Mouse (Mus musculus): ENCODE measurements around the gene Tns3.

Tns3 gene

DNA sequence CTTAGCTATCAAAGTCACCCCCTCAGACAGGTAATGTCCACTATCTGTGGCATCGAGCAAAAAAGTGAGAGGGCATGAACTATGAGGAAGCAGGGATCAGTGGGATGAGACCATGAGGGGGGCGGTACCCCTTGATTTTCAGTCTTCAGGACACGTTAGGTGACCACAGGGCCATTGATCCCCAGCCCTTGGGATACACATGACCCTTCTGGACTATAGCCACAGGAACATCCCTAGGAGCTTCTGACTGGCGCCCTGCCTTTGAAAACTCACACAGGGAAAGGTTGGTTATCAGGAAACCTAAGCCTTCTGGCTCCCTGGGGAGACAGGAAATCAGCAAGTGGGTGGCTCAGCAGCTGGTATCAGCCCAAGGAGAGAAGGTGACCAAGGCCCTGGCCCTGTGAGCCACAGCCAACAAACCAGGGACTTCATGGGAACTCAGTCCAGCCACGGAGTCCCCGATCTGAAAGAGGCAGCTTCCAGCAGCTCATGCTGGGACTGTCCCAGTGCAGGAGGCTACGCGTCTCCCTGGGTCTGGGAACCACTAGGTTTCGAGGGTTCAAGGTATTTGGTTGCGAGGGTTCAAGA, 12.8 kb downstream of the Tns3 start:
- no peak for DNase-seq (ENCODE audit: low read depth, low spot score)

DNA sequence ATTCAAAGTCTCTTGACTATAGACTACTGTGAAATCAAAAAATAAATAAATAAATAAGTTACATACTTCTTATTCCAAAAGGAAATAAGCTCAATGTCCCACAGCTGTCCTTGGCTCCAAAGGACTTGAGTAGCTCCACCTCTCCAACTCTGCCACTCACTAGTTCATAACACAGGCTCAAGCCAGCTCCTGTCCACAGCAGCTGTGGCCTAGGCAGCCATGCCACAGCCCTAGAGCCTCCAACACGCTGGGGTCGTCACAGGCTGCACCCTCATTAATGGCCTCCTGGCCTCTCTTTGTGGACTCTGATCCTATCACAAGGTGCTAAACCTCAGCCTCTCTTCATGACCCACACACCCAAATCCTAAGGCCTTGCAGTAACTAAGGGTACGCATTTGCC, 18.7 kb downstream of the Tns3 start:
- DNase-seq (ENCODE audit: low read depth, low spot score): no peak

DNA sequence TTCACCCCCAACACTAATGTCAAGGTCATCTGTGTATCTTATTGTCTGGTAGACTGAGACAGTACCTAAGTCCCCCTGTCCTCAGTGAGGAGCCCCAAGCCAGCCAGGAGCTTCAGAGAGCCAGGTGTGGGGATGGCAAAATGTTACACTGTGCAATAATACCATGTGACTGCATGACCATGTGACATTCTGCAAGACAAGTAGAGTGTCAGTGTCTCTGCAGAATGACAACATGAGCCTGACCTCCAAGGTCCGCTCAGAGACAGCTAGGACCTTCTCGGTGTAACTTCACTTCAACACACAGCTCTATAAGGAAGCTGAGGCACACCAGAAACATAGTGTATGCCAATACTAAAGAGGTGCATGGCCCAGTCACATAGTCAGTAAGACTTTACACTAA, 20.1 kb downstream of the Tns3 start:
- no peak for DNase-seq (ENCODE audit: low read depth, low spot score)

DNA sequence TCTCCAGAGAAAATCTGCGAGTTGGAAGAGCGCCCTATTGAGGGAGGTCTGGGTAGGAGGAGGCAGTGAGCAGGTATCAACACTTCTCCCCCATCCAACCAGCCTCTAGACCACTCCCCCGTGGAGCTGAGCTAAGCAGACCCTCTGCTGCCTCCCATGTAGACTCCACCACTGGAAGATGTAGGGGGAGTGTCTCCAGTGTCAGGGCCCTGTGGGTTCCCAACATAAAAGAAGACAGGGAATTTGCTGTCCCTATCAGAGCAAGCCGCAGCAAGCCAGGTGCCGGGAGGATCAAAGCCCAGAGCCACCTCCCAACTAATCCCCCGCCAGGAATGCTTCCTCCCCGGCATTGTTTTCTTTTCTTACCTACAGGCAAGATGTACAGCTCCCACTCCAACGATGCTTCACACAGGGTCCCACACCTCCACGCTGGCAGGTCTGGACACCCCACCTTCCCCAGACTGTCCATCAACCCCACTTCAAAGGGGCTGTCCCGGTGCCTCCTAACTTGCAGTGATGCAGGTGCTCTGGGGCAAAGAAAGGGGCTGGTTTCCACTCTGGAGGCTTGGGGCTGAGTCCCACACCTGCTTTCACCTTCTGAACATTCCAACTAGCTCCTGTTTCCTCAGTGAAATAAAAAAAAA, 22.6 kb downstream of the Tns3 start:
- no peak for DNase-seq (ENCODE audit: low read depth, low spot score)

DNA sequence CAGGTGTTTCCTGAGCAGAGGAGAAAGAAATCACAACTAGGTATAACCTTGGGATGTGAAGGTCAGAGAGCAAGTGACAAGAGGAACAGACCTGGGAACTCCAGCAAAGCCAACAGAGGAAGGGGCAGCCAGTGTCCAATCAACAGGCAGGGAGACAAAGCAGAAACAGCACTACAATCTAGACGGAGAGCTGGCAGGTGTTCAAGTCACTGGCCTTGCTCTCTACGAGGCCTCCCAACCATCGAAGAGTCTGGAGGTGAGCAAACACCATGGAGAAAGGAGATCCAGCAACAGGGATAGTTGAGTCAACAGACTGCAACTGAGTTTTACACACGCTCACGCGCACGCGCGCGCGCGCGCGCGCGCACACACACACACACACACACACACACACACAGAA, 24.6 kb downstream of the Tns3 start:
- no peak for DNase-seq (ENCODE audit: low read depth, low spot score)

DNA sequence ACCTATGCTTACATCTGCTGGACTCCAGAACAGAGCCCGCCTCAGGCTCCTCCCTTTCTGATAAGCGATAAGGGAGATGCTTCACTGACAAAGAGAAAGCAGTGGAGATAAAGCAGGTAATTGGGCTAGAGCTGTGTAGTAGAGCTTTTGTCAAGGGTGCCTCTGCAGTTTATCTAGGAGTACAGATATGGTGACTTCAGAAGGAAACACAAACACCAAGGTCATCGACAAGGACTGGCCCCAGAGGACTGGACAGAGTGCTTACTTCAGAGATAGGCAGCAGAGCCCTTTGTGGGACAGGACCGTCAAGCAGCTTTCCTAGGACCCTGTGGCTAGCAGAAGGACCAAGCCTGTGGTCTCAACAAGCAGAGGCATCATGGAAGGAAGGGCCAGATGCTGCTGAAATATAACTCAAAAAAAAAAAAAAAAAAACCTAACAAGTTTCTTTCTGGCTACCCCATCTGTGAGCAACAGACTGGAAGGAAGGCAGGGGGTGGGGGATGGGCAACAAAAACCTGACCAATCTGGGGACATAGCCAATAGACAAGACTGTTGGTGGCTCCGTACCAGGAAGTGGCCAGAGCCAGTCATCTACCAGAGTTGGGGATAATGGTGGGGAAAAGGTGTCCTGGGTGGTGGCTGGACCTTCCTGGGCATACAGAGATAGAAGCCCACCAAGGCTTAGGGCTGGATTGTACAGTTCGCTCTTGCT, 25.2 kb downstream of the Tns3 start:
- DNase-seq (ENCODE audit: low read depth, low spot score): no peak

GRCm38 (mm10) chr11:8637469-8638447, 26.6 kb downstream of the Tns3 start:
- DNase-seq (ENCODE audit: low read depth, low spot score): no peak

- DNase-seq (ENCODE audit: low read depth, low spot score): no peak
Measured at GRCm38 (mm10) chr11:8636680-8637079, 27.7 kb downstream of the Tns3 start.

- no peak for DNase-seq (ENCODE audit: low read depth, low spot score)
Measured at GRCm38 (mm10) chr11:8635778-8636177, 28.6 kb downstream of the Tns3 start.

GRCm38 (mm10) chr11:8634728-8635410, 29.5 kb downstream of the Tns3 start:
- DNase-seq (ENCODE audit: low read depth, low spot score): no peak

- DNase-seq (ENCODE audit: low read depth, low spot score): no peak
Measured at GRCm38 (mm10) chr11:8632163-8632562, 32.2 kb downstream of the Tns3 start.

DNA sequence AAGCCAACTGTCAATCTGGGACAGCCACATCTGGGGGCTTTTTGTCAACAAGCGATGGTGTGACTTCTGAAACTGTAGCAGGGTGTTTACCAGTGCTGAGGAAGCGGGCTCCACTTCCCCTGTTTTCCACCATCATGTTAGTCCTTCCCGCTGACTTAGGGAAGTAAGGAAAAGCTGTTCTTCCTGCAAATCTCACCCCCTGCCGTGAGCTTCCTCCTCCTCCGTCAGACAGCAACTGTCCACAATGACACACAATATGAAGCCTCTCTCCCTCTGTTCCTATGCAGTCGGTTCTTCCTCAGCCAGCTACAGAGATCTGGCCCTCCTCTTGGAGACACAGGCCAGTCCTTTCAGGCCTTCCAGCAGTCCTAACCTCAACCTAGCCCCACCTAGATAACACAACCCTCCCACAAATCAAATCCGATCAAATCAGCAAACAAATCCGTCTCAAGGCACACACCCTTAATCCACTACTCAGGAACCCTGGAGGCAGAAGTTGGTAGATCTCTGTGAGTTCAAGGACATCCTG, 34.4 kb downstream of the Tns3 start:
- no peak for DNase-seq (ENCODE audit: low read depth, low spot score)

DNA sequence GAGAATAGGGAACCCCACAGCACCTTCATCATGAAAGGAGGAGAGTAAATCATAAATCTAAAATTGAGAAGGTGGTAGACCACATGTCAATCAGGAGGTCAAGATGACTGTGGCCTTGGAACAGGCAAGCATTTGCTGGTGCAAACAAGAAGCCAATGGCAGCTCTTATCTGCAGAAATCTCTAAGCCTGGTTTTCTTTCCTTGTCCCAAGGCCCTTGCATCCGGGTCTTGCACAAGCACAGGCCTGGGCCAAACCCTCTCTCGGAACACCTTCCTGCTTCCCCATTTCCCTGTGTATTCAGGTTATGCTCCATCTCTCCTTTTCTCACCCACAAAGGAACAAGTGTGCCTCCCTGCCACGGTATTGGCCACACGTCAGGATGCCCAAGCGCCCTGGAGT, 35.0 kb downstream of the Tns3 start:
- no peak for DNase-seq (ENCODE audit: low read depth, low spot score)

GRCm38 (mm10) chr11:8628846-8629253, 35.5 kb downstream of the Tns3 start:
- DNase-seq (ENCODE audit: low read depth, low spot score): no peak

GRCm38 (mm10) chr11:8627156-8627555, 37.2 kb downstream of the Tns3 start:
- DNase-seq (ENCODE audit: low read depth, low spot score): no peak

- no peak for DNase-seq (ENCODE audit: low read depth, low spot score)
Measured at GRCm38 (mm10) chr11:8626715-8627114, 37.6 kb downstream of the Tns3 start.

DNA sequence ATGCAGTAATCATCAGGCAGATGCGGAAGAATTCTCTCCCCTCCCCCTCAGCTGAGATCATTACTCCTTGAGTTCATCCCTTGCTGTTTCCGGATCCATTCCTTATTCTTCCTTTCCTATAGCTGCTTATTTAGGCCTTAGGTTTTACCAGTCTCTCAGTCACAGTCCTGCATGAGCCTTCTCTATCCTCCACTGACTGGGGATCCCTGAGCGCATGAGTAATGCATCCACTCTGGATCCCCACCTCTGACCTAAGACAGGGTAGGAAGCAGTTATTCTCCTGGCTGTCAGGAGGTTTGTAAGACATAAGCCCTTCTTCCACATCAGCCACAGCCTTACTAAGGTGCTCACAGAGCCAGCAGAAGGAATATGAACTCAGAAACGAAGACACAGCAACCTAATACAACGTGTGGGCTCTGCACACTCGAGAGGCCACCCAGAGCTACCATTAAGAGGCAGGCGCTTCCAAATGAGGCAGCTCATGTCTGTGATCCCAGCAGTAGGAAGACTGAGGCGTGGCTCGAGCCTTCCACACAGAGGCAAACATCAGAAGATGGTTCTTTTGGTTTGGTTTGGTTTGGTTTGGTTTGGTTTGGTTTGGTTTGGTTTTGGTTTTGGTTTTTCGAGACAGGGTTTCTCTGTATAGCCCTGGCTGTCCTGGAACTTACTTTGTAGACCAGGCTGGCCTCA, 38.3 kb downstream of the Tns3 start:
- no peak for DNase-seq (ENCODE audit: low read depth, low spot score)

- DNase-seq (ENCODE audit: low read depth, low spot score): no peak
Measured at GRCm38 (mm10) chr11:8625451-8625850, 38.9 kb downstream of the Tns3 start.

DNA sequence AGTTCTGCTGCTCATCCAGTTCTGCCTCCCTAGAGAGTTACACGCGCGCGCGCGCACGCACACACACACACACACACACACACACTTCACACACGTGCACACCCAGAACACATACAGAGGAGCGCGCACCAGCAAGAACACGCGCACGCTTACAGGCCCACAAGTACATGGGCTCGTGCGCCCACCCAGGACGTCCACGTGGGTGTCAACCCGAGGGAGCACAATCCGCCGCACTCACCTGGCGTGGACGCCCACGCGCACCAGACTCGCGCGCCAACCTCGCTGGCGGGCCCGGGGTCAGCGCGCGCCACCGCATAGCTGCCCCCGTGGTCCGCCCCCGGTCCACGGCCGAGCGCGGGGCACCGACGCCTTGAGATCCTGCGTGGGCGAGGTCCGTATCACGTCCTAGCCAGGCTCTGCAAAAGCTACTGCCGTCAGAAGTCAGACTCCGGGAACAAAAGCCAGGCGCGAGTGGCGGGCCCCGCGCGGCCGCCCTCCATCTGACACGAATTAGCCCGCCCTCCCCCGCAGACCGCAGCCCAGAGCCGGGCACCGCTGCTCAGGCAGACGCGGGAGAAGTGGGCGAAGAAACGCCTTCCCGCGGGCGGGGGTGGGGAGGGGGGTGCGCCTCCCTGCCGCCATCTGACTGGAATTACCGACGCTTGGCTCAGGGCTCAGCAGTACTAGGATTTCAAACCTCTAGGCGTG, 40.0 kb downstream of the Tns3 start:
- DNase-seq (ENCODE audit: low read depth, low spot score): peak; percentile 24

DNA sequence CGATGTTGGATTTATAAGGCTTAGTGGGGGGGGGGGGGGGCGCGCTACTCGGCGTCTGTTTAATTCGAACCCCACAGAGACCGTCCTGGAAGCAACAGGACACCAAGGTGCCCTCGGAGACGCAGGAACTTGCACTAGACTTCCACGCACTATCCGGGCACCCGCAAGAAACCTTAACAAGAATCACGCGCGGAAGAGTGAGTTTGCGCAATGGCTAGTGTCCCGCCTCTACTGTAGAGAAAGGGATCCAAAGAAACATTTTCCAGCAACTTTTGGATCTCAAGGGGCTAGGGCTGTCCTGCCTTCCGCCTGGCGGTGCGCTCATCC, 40.5 kb downstream of the Tns3 start:
- peak; percentile 34 for DNase-seq (ENCODE audit: low read depth, low spot score)
